Mouse (Mus musculus) limb, embryonic 12.5 days (tissue): ENCODE results near the gene Gm15128. TPM values are rescaled to one million over a fixed set of nuclear protein-coding genes. Genes with fewer than 3 reads are reported as not detected.
"Not testable (repeated sequence)": the region's sequence is repeated elsewhere in the genome, so short reads cannot be mapped to it uniquely, and the experiment has no call there.

Experiments
- ATAC-seq: fragments of 200-750 bp; cut with Nextera tagmentation; 2 replicates; pipeline ENCODE4 v1.8.0; 2017; ENCODE audit warnings: low read depth, moderate TSS enrichment; ENCODE audit not compliant: insufficient number of reproducible peaks, insufficient read depth, low FRiP score, low TSS enrichment
- H3K27ac ChIP-seq: fragments of 300-500 bp; sonication (generic); 2 replicates; pipeline ENCODE4 v1.5.1; 2016; ENCODE audit warnings: mild to moderate bottlenecking, moderate library complexity
- H3K27me3 ChIP-seq: fragments of 300-500 bp; sonication (generic); 2 replicates; pipeline ENCODE4 v1.6.1; 2016; ENCODE audit warnings: mild to moderate bottlenecking, moderate library complexity
- H3K36me3 ChIP-seq: fragments of 300-500 bp; sonication (generic); 2 replicates; pipeline ENCODE4 v1.6.1; 2016; ENCODE audit warnings: mild to moderate bottlenecking, moderate library complexity
- H3K4me1 ChIP-seq: fragments of 300-500 bp; sonication (generic); replicated peaks from 2 replicates; pipeline ENCODE4 v1.6.1; 2016
- H3K4me2 ChIP-seq: fragments of 300-500 bp; sonication (generic); 2 replicates; pipeline ENCODE4 v1.6.1; 2016; ENCODE audit warnings: mild to moderate bottlenecking, moderate library complexity
- H3K4me3 ChIP-seq: fragments of 300-500 bp; sonication (generic); replicated peaks from 2 replicates; pipeline ENCODE4 v1.5.1; 2016; ENCODE audit warnings: mild to moderate bottlenecking
- H3K9ac ChIP-seq: fragments of 300-500 bp; sonication (generic); replicated peaks from 2 replicates; pipeline ENCODE4 v1.6.1; 2016; ENCODE audit warnings: mild to moderate bottlenecking, moderate library complexity
- H3K9me3 ChIP-seq: fragments of 300-500 bp; sonication (generic); 2 replicates; pipeline ENCODE4 v1.6.1; 2016; ENCODE audit warnings: mild to moderate bottlenecking, moderate library complexity
- WGBS: fragments of 180-500 bp; shearing (Covaris S2); methylation state at CpG from one replicate; pipeline ENCODE4 v1.1.7; 2016; 5-methylcytosine and 5-hydroxymethylcytosine counted together
- polyA plus RNA-seq: library from polyadenylated mRNA; unstranded; fragments of >200 nt; fragmentation: Nextera tagmentation; extraction: Ambion mirVana; gene quantifications from 2 replicates; pipeline ENCODE4 v1.2.1, GENCODE M21; 2016

Gm15128 gene
- polyA plus RNA-seq, result not detected in 2 replicates

DNA sequence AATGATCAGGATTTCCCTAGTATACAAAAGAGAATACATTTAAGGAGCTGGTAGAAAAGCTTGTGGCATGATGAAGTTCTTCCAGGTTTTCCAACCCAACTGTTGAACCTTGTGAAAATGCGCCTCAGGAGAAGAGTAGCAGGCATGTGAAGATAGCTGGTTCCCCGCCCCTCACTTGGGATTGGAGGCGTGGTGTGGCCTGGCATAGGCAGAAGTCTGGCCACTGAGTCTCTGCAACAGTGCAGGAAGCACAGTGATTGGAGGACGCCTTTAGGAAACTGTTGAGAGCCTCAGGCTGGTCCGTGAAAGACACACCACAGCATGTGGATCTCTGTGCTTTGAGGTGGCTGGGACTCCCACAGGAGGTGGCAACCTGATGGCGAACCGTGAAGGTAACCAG, at the start of gene Gm15128:
Gene Gm15128, plus strand, starts transcription at position 301 of the 400 bp plus-strand sequence.
- H3K36me3 ChIP-seq, H3K4me2 ChIP-seq, H3K9me3 ChIP-seq, H3K9ac ChIP-seq, H3K4me3 ChIP-seq, ATAC-seq, H3K27ac ChIP-seq, H3K27me3 ChIP-seq, H3K4me1 ChIP-seq: not testable (repeated sequence)
- WGBS, result 82% methylated on average over 7 of the region's 7 CpGs

Other genes with a start within 250 kb of the Gm15128 start
- gene Lrch2, start 211.9 kb upstream of the Gm15128 start, polyA plus RNA-seq, result 6.7 and 7.7 TPM in 2 replicates
- gene Gm15080, start 227.0 kb downstream of the Gm15128 start, polyA plus RNA-seq, result not detected in 2 replicates